Mouse (Mus musculus): ENCODE data around the gene Dlgap3.
A peak's percentile ranks its signal among the peaks of the same experiment; 100 is the strongest.

Dlgap3 gene

GRCm38 (mm10) chr4:127174075-127174899 is 5.3 kb downstream of the Dlgap3 start:
- no peak for DNase-seq (ENCODE audit: inconsistent ontology term)

DNA sequence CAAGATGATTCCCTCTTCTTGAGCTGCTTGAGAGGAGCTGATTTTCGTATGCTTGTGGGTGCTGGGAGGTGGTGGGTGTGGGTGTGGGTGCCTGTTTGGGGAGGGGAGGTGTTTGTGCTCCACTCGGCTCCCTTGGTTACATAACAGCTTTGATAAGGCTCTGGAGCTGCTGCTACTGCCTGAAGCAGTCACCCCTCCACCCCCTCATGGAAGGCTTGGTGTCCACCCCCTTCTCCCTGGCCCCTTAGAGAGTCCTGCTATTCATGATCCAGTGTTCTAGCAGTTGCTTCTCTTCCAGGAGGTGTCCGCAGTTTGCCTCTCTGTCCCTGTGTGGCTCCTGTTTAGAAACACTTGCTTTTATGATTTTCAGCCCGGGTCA is 5.9 kb downstream of the Dlgap3 start:
- no peak for DNase-seq (ENCODE audit: inconsistent ontology term)

DNA sequence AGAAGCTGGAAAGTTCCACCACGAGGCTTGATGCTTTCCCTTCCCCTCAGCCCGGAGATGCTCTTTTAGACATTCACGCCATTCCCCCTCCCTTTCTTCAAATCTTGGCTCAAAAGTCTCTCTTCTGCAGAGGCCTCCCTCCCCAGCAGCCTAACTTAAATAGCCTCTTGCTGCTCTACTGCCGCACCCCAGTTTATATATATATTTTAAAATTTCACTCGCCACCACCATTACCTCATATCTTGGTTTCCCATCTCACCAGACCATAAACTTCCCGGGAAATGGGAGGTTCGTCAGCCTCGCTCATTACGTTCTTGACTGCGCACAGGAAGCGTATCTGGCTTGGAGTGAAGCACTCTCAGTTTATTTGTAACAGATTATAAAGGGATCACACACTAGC is 9.0 kb downstream of the Dlgap3 start:
- DNase-seq (ENCODE audit: inconsistent ontology term) = no peak

DNA sequence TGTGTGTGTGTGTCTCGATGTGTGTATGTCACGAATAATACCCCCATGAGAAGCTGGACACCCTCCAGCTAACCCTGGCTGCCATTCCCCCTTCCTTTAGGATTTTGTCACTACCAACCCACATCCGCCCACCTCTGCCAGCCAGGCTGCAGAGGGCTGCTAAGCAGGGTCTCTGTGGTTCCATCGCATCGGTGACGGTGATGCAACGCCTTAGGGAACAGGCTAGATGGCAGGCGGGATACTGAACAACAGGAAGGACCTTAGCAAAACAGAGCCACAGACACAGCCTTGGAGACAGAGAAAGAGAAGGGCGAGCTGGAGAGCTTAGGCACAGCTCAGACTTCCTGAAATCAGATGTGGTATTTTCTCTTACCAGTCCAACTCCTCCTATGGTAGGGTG is 9.7 kb downstream of the Dlgap3 start:
- DNase-seq (ENCODE audit: inconsistent ontology term) = no peak

DNA sequence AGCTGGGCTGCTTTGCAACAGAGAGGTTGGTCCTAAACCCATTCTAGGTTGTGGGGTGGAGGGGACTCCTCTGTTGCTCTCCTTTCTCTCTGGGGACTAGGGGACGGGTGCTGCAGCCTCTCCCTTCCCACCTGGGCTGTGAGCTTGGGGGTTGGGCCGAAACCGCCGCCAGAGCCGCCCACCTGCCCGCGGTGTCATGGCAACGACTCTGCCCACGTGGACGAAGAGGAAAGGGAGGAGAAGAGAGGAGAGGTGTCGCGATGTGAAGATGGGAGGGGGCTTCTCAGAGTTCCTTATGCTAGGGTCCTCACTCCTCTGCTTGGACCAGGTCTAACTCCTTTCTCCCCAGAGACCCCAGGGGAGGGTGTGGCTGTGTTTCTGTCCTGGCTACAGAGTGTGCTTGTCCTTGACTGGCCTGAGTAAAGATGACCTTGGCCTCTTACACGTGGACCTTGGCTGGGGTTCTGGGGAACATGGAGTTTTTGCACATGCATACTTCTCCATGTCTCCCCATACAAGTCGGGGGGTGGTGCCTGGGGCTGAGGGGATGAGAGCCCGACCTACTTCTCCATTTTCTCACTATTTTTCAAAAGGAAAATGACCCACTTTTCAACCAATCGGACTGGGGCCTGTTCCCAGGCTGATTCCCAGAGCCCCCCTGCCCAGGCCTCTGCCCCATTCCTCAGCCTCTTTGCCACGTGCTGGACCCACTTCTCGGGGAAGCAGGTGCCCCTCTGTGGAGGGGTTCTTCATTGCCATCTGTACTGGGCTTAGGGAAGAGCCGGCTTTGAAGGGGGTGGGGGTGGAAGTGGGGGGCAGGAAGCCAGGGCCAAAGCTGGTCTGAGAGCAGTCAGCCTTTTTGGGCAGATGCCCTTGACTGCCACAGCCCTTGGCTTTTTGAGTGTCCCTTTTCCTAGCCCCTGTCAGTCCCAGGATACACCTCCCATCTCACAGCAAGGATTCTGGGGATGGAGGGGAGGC is 10.8 kb downstream of the Dlgap3 start:
- no peak for DNase-seq (ENCODE audit: inconsistent ontology term)

DNA sequence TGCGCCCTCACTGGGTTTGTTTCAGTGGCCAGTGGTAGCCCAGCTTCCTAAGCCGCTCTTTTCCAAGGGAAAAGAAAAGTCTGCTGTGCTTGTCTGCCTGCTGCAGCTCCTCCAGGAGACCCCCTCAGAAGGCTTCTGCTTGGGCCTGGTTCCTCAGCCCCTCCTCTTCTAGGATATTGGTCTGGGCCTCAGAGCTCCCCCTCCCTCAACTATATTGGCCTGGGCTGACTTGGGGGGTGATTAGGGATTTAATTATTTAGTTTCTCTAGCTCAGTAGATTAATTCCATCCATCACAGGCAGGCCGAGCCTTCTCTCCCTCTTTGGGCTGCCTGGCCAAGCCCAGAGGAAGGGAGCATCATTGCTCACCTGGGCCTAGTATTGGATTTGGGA is 11.4 kb downstream of the Dlgap3 start:
- DNase-seq (ENCODE audit: inconsistent ontology term) = no peak

DNA sequence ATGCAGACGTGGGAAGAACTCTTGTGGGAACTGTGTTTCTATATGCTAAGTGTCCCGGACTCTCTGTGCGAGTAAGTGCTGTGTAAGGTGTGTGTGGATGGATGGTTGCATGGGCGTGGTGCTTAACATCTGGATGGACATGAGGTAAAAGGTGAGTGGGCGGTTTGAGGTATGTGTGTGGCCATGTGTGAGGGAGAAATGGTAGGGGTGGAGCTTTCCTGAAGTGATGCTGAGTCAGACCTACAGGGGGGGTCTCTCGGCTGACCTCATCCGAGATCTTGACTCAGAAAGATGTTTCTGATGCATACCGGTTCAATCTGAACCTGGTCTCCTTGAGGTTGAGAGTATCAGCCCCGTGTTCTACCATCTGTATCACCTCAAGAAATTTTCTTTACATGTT is 12.0 kb downstream of the Dlgap3 start:
- no peak for DNase-seq (ENCODE audit: inconsistent ontology term)

- DNase-seq (ENCODE audit: inconsistent ontology term) = no peak
These were observed 14.9 kb downstream of the Dlgap3 start for GRCm38 (mm10) chr4:127183867-127184266.

DNA sequence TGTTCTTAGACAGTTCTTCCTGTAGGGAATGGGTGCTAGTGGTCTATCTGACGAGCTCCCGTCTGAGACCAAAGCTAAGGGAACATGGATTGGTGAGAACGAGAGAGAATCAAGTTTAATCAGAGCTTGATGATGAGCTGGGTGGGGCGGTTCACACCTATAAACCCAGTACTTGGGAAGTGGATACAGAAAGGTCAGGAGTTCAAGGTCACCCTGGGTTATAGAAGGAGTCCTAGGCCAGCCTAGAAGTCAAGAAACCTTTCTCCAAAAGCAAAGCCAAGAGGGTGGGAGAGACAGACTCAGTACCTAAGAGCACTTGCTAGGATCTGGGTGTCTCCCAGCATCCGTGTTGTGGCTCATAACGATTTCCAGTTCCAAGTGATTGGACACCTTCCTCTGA is 21.9 kb downstream of the Dlgap3 start:
- no peak for DNase-seq (ENCODE audit: inconsistent ontology term)

- no peak for DNase-seq (ENCODE audit: inconsistent ontology term)
These were observed 23.7 kb downstream of the Dlgap3 start for GRCm38 (mm10) chr4:127192704-127193103.

GRCm38 (mm10) chr4:127193378-127194155 is 24.6 kb downstream of the Dlgap3 start:
- peak; percentile 41 for DNase-seq (ENCODE audit: inconsistent ontology term)

DNA sequence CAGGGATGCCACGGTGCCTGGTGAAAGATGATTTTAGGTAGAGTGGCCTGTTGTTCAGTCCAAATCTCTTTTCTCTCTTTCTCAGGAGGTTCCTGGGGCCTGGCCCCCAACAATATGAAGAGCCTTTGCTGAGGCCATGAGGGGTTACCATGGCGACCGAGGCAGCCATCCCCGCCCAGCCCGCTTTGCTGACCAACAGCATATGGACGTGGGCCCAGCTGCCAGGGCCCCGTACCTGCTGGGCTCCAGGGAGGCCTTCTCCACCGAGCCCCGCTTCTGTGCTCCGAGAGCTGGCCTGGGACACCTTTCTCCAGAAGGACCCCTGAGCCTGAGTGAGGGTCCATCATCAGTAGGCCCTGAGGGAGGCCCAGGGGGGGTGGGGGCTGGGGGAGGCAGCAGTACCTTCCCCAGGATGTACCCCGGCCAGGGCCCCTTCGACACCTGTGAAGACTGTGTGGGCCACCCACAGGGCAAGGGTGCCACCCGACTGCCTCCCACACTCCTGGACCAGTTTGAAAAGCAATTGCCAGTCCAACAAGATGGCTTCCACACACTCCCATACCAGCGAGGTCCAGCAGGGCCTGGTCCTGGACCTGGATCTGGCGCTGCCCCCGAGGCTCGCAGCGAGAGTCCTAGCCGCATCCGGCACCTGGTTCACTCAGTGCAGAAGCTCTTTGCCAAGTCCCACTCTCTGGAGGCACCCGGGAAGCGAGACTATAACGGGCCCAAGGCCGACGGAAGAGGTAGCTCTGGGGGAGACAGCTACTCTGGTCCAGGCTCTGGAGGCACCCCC is 25.7 kb downstream of the Dlgap3 start:
- no peak for DNase-seq (ENCODE audit: inconsistent ontology term)

DNA sequence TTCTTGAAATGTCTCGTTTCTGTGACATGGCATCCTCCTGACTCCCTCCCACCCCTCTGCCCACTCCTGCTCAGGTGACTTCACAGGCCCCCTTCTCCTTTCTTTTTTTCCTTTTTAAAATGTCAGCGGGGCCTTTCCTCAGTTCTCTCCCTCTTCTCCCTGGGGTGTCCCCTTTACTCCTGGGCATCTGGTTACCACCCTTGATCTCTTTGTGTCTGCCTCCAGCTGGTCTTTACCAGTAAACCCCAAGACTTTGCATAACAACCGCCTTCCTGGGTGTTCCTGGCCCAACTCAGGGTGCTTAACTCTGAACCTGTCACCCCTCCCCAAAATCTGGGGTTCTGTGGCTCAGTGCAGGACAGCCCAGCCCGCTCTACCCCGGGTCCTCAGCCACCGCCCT is 29.6 kb downstream of the Dlgap3 start:
- no peak for DNase-seq (ENCODE audit: inconsistent ontology term)

- no peak for DNase-seq (ENCODE audit: inconsistent ontology term)
These were observed 30.4 kb downstream of the Dlgap3 start for GRCm38 (mm10) chr4:127199406-127199805.

DNA sequence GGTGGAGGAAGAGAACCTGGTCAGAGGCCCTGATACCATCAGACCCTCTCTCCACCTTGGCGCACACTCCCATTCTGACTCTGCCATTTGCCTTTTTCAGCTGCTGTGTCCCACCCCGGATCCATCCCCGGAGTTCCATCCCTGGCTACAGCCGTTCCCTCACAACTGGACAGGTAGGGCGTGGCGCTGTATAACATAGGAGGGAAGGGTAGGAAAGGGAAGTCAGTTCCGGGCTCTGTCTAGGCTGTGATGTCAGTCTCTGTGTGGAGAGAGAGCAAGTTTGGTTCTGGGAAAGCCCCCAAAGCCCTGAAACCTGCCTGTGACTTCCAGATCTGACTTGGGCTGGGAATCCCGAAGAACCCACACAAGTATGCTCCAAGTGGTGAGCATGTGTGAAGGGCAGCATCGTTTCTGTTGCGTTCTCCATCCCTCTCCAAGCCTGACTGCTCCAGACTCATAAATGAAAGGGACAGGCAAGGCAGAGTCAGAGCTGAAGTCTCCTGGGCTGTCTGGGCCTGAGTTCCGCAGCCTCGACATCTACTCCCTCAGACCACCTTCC is 31.2 kb downstream of the Dlgap3 start:
- no peak for DNase-seq (ENCODE audit: inconsistent ontology term)

GRCm38 (mm10) chr4:127200769-127201617 is 32.0 kb downstream of the Dlgap3 start:
- DNase-seq (ENCODE audit: inconsistent ontology term) = no peak

DNA sequence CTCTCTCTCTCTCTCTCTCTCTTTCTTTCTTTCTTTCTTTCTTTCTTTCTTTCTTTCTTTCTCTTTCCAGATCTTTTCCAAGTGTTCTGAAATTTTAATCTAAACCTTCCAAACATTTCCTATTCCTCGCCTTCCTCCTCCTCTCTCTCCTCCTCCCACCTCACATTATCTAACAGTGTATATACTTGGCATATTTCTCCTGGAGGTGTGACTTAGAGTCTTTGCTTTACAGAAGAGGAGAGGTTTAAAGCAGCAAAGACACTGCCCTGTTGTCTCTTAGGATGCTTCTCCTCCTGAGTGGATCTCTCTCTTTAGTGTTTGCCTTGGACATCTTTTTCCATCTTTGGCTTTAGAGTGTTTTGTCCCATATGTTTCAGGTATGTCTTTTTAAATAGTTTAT is 34.1 kb downstream of the Dlgap3 start:
- DNase-seq (ENCODE audit: inconsistent ontology term) = no peak

DNA sequence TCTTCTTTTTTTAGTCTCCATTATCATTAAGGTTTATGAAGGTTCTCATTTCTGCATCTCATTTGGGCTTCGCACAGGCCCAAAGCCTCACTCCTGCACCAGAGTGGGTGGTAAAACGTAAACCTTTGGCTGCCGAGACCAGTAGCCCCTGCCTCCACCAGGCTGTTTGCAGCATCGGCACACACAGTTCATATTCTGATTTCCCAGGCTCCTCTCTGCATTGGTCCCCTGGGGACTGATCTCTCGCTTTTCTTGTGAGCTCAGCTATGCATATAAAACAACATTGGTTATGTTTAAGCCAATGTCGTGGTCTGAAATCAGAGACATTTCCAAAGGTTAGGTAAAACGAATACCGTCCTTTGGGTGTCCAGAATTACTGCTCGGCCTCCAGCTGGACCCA is 42.3 kb downstream of the Dlgap3 start:
- DNase-seq (ENCODE audit: inconsistent ontology term) = no peak

GRCm38 (mm10) chr4:127214510-127214909 is 45.5 kb downstream of the Dlgap3 start:
- no peak for DNase-seq (ENCODE audit: inconsistent ontology term)

GRCm38 (mm10) chr4:127215103-127215502 is 46.1 kb downstream of the Dlgap3 start:
- DNase-seq (ENCODE audit: inconsistent ontology term) = no peak

Measured in Muller cell, postnatal 12 days (primary cell).